Mouse (Mus musculus): ENCODE measurements around the gene Il10ra. TPM values are rescaled to one million over a fixed set of nuclear protein-coding genes. Genes with fewer than 3 reads are reported as not detected.

Gene Il10ra
- polyA plus RNA-seq, 1 experiment from 2014 or later: 0.70 TPM

DNA sequence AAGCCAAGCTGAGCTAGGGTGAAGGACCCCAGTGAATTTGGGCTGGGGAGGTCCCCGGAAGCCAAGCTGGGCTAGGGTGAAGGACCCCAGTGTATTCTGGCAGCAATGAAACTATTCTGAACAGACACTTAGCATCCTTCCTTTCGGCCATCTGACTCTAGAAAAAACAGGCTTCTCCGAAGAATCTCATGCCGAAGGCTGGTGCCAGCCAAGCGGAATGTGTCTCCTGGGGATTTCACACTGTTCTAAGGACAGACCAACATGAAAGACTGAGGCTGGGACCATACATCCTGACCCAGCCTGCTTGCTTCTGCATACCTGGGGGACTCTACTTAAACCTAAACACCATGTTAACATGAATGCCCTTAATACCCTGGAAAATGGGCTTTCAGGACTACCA is 7.1 kb downstream of the Il10ra start:
- H3K4me3 ChIP-seq (replicated peaks; ENCODE audit: low read depth, low read length): no peak overlapping the region
- WGBS: 64% methylated on average over 5 of the region's 5 CpGs
- ATAC-seq (replicated peaks; ENCODE audit: low FRiP score, low read depth) (no peak), DNase-seq (ENCODE audit: low spot score) (no peak)
- no peaks in the 10 kb centered on the region for H3K4me1 ChIP-seq (replicated peaks; ENCODE audit: insufficient read depth, low read length)
- no peaks in the 10 kb centered on the region for H3K36me3 ChIP-seq (ENCODE audit: insufficient read depth, low read length)
- H3K27ac ChIP-seq: no peak overlapping the region
- no peaks in the 10 kb centered on the region for H3K27me3 ChIP-seq (ENCODE audit: insufficient read depth, low read length)
- H3K9ac ChIP-seq (ENCODE audit: low read depth, low read length): no peak overlapping the region
- H3K4me2 ChIP-seq (ENCODE audit: low read length): no peak overlapping the region
- no peak for TF ChIP-seq CTCF (IDR thresholded peaks at IDR 0.05; ENCODE audit: low read depth)
- no peaks in the 10 kb centered on the region for H3K9me3 ChIP-seq (replicated peaks; ENCODE audit: low read length)

GRCm38 (mm10) chr9:45261466-45261865 is 7.5 kb downstream of the Il10ra start:
- no peak overlapping the region for H3K4me3 ChIP-seq (replicated peaks; ENCODE audit: low read depth, low read length)
- TF ChIP-seq CTCF (IDR thresholded peaks at IDR 0.05; ENCODE audit: low read depth): no peak
- no peak overlapping the region for H3K4me2 ChIP-seq (ENCODE audit: low read length)
- no peak for DNase-seq (ENCODE audit: low spot score)
- H3K9me3 ChIP-seq (replicated peaks; ENCODE audit: low read length): no peaks in the 10 kb centered on the region
- no peak for ATAC-seq (replicated peaks; ENCODE audit: low FRiP score, low read depth)
- 58% methylated on average over 4 of the region's 4 CpGs for WGBS
- no peaks in the 10 kb centered on the region for H3K27me3 ChIP-seq (ENCODE audit: insufficient read depth, low read length)
- no peaks in the 10 kb centered on the region for H3K36me3 ChIP-seq (ENCODE audit: insufficient read depth, low read length)
- no peaks in the 10 kb centered on the region for H3K4me1 ChIP-seq (replicated peaks; ENCODE audit: insufficient read depth, low read length)
- no peak overlapping the region for H3K9ac ChIP-seq (ENCODE audit: low read depth, low read length)
- no peak overlapping the region for H3K27ac ChIP-seq

DNA sequence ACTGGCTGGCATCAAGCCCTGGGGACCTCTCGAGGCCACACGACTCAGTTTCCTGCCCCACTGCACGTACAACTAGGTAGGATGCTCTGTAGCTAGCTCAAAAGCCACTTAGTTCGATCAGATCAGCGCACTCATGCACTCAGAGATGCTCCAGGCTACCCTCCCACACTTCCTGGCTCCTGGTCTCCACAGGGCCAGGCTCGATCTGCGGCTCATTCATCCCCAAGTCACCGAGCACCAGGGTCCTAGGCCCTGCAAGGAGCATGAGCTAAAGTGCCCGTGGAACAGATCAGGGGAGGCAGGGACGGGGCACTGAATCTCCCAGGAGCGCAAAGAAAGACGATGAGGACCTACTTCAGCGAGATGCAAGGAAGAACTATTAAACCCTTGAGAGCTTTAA is 9.9 kb downstream of the Il10ra start:
- 76% methylated on average over 13 of the region's 13 CpGs for WGBS
- no peak for TF ChIP-seq CTCF (IDR thresholded peaks at IDR 0.05; ENCODE audit: low read depth)
- no peak overlapping the region for H3K4me2 ChIP-seq (ENCODE audit: low read length)

DNA sequence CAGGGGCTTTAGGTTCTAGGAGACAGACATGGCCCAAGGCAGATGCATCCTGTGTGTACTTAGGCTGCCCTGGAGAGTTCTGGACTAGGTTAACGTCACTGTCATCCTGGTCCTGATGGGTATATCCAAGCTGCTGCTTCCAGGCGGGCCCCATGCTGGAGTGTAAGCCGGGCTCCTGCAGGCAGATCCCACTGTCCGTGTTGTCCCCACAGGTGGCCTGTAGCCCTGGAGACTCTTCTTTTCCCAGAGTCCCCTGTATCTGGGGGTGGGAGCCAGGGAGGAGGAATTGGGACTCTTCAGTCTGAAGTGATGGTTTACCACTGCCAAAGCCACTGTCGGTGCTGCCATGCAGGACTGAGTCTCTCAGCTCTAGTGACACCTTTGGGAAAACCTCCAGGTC is 13.0 kb downstream of the Il10ra start:
- no peaks in the 10 kb centered on the region for H3K27me3 ChIP-seq (ENCODE audit: insufficient read depth, low read length)
- DNase-seq (ENCODE audit: low spot score) (no peak), ATAC-seq (replicated peaks; ENCODE audit: low FRiP score, low read depth) (no peak)
- H3K9me3 ChIP-seq (replicated peaks; ENCODE audit: low read length): no peaks in the 10 kb centered on the region
- 82% methylated on average over 5 of the region's 5 CpGs for WGBS
- no peak overlapping the region for H3K4me2 ChIP-seq (ENCODE audit: low read length)
- H3K4me3 ChIP-seq (replicated peaks; ENCODE audit: low read depth, low read length): no peak overlapping the region
- no peaks in the 10 kb centered on the region for H3K36me3 ChIP-seq (ENCODE audit: insufficient read depth, low read length)
- H3K27ac ChIP-seq: no peak overlapping the region
- no peak for TF ChIP-seq CTCF (IDR thresholded peaks at IDR 0.05; ENCODE audit: low read depth)
- H3K9ac ChIP-seq (ENCODE audit: low read depth, low read length): no peak overlapping the region
- H3K4me1 ChIP-seq (replicated peaks; ENCODE audit: insufficient read depth, low read length): no peaks in the 10 kb centered on the region

More for the DNA sequence above, 9.9 kb downstream of the Il10ra start:
- no peak for ATAC-seq (replicated peaks; ENCODE audit: low FRiP score, low read depth)
- Histone ChIP-seq H3K27me3 (ENCODE audit: insufficient read depth, low read length) (no peaks in the 10 kb centered on the region), H3K9me3 (replicated peaks; ENCODE audit: low read length) (no peaks in the 10 kb centered on the region), H3K36me3 (ENCODE audit: insufficient read depth, low read length) (no peaks in the 10 kb centered on the region), H3K4me1 (replicated peaks; ENCODE audit: insufficient read depth, low read length) (no peaks in the 10 kb centered on the region), H3K27ac (no peak overlapping the region), H3K4me3 (replicated peaks; ENCODE audit: low read depth, low read length) (no peak overlapping the region), H3K9ac (ENCODE audit: low read depth, low read length) (no peak overlapping the region)
- DNase-seq (ENCODE audit: low spot score): no peak

GRCm38 (mm10) chr9:45255431-45255830 is 13.5 kb downstream of the Il10ra start:
- no peak overlapping the region for H3K4me3 ChIP-seq (replicated peaks; ENCODE audit: low read depth, low read length)
- TF ChIP-seq CTCF (IDR thresholded peaks at IDR 0.05; ENCODE audit: low read depth): no peak
- H3K4me1 ChIP-seq (replicated peaks; ENCODE audit: insufficient read depth, low read length): no peaks in the 10 kb centered on the region
- no peaks in the 10 kb centered on the region for H3K9me3 ChIP-seq (replicated peaks; ENCODE audit: low read length)
- H3K27ac ChIP-seq: no peak overlapping the region
- DNase-seq (ENCODE audit: low spot score) (no peak), ATAC-seq (replicated peaks; ENCODE audit: low FRiP score, low read depth) (no peak)
- 87% methylated on average over 4 of the region's 4 CpGs for WGBS
- no peak overlapping the region for H3K4me2 ChIP-seq (ENCODE audit: low read length)
- no peaks in the 10 kb centered on the region for H3K27me3 ChIP-seq (ENCODE audit: insufficient read depth, low read length)
- no peaks in the 10 kb centered on the region for H3K36me3 ChIP-seq (ENCODE audit: insufficient read depth, low read length)
- no peak overlapping the region for H3K9ac ChIP-seq (ENCODE audit: low read depth, low read length)

DNA sequence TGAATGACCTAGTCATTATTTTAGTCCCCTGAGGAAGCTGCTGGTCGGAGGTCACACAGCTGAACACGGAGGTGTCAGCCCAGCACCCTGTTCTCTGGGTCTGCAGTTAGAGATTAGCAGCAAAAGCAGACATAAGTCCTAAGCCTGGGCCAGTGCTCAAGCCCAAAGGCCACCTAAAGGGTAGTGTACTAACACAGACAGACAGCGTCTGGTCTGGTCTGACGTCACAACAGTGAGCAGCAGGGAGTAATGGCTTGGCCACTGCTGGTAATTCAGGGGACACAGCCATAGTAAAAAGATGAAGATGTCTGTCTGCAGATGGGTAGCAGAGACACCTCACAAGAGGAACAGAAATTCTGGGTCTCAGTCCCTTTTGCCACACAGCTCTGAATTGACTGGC is 14.3 kb downstream of the Il10ra start:
- H3K27ac ChIP-seq: no peak overlapping the region
- H3K4me1 ChIP-seq (replicated peaks; ENCODE audit: insufficient read depth, low read length): no peaks in the 10 kb centered on the region
- no peak overlapping the region for H3K9ac ChIP-seq (ENCODE audit: low read depth, low read length)
- no peaks in the 10 kb centered on the region for H3K36me3 ChIP-seq (ENCODE audit: insufficient read depth, low read length)
- DNase-seq (ENCODE audit: low spot score): no peak
- no peak for ATAC-seq (replicated peaks; ENCODE audit: low FRiP score, low read depth)
- no peak for TF ChIP-seq CTCF (IDR thresholded peaks at IDR 0.05; ENCODE audit: low read depth)
- no peak overlapping the region for H3K4me2 ChIP-seq (ENCODE audit: low read length)
- H3K9me3 ChIP-seq (replicated peaks; ENCODE audit: low read length): no peaks in the 10 kb centered on the region
- 43% methylated on average over 4 of the region's 4 CpGs for WGBS
- H3K4me3 ChIP-seq (replicated peaks; ENCODE audit: low read depth, low read length): no peak overlapping the region
- H3K27me3 ChIP-seq (ENCODE audit: insufficient read depth, low read length): no peaks in the 10 kb centered on the region

- no peak overlapping the region for H3K27ac ChIP-seq
- H3K4me2 ChIP-seq (ENCODE audit: low read length): no peak overlapping the region
- H3K4me3 ChIP-seq (replicated peaks; ENCODE audit: low read depth, low read length): no peak overlapping the region
- H3K36me3 ChIP-seq (ENCODE audit: insufficient read depth, low read length): no peaks in the 10 kb centered on the region
- H3K27me3 ChIP-seq (ENCODE audit: insufficient read depth, low read length): no peaks in the 10 kb centered on the region
- DNase-seq (ENCODE audit: low spot score) (no peak), ATAC-seq (replicated peaks; ENCODE audit: low FRiP score, low read depth) (no peak)
- H3K4me1 ChIP-seq (replicated peaks; ENCODE audit: insufficient read depth, low read length): no peaks in the 10 kb centered on the region
- TF ChIP-seq CTCF (IDR thresholded peaks at IDR 0.05; ENCODE audit: low read depth): no peak
- WGBS: 41% methylated on average over 6 of the region's 6 CpGs
- no peaks in the 10 kb centered on the region for H3K9me3 ChIP-seq (replicated peaks; ENCODE audit: low read length)
- H3K9ac ChIP-seq (ENCODE audit: low read depth, low read length): no peak overlapping the region
Measured at GRCm38 (mm10) chr9:45254021-45254420, 14.9 kb downstream of the Il10ra start.

Data from kidney, postnatal 0 days (tissue).